In the genomic region with DNA sequence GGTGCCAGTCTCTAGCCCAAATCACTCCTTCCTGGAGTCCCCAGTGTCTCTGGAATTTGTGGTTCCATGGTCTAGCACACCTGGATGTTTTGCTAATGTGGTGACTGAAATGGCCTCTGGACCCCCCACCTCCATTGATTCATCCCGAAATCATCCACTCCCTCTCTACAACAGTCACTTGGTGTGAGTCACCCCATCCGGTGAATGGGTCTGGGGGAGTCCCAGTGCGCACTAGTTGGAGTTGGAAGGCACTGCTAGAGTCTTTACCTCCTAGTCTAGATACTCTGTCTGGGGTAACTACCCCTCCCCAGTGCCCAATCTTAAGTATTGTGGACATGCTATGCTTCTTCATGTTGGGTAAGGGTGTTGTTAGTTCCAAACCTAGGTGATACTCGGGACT, we compare ENCODE assay signal across 7 mouse cellular contexts. TPM values are rescaled to one million over a fixed set of nuclear protein-coding genes. Genes with fewer than 3 reads are reported as not detected.
A peak's percentile ranks its signal among the peaks of the same experiment; 100 is the strongest.
DNase-seq lines count a peak whose midpoint lies in the region; ATAC-seq and TF ChIP-seq lines count a peak whose summit lies in the region.

No protein-coding gene starts in this region.

- H3K36me3 ChIP-seq in lung, embryonic 14.5 days (ENCODE audit: insufficient read depth): peaks cover 28% of the 10 kb centered on the region
- peaks cover 5% of the 10 kb centered on the region for H3K36me3 ChIP-seq in embryonic facial prominence, embryonic 15.5 days
- peaks cover 6% of the 10 kb centered on the region for H3K36me3 ChIP-seq in intestine, postnatal 0 days (ENCODE audit: control insufficient read depth, insufficient read depth)
- H3K36me3 ChIP-seq in neural tube, embryonic 15.5 days: no peaks in the 10 kb centered on the region

- H3K27ac ChIP-seq in lung, embryonic 14.5 days (ENCODE audit: low read depth): peak overlapping the region; percentile 75; the same call in 1 of the 2 replicates
- no peak overlapping the region for H3K27ac ChIP-seq in embryonic facial prominence, embryonic 15.5 days (replicated peaks)
- H3K27ac ChIP-seq in intestine, postnatal 0 days (ENCODE audit: low read depth, low read length): 0 out of 2 replicates have a peak overlapping the region, but pooled peaks have one; percentile 35
- no peak overlapping the region for H3K27ac ChIP-seq in neural tube, embryonic 15.5 days (replicated peaks)

- no peak for TF ChIP-seq CTCF in lung, embryonic 14.5 days (IDR thresholded peaks at IDR 0.05; ENCODE audit: low read depth)
- TF ChIP-seq CTCF in intestine, postnatal 0 days (IDR thresholded peaks at IDR 0.05; ENCODE audit: low read depth): no peak

- no peaks in the 10 kb centered on the region for H3K27me3 ChIP-seq in lung, embryonic 14.5 days (ENCODE audit: insufficient read depth, low read length)
- no peaks in the 10 kb centered on the region for H3K27me3 ChIP-seq in embryonic facial prominence, embryonic 15.5 days
- H3K27me3 ChIP-seq in intestine, postnatal 0 days (replicated peaks; ENCODE audit: control insufficient read depth, insufficient read depth, low read length): no peaks in the 10 kb centered on the region
- H3K27me3 ChIP-seq in neural tube, embryonic 15.5 days (replicated peaks): no peaks in the 10 kb centered on the region

- DNase-seq in lung, embryonic 14.5 days: no peak
- DNase-seq in lung, postnatal 14 days: no peak
- DNase-seq in layer of hippocampus, adult 9-11 months: no peak
- DNase-seq in ovary, postnatal 14 days (ENCODE audit: low spot score): no peak

- H3K4me3 ChIP-seq in lung, embryonic 14.5 days (ENCODE audit: low read depth, low read length): peak overlapping the region; percentile 64
- H3K4me3 ChIP-seq in embryonic facial prominence, embryonic 15.5 days (replicated peaks): peak overlapping the region; percentile 70
- H3K4me3 ChIP-seq in intestine, postnatal 0 days (ENCODE audit: low read depth, low read length): peak overlapping the region; percentile 64
- peak overlapping the region; percentile 48 for H3K4me3 ChIP-seq in neural tube, embryonic 15.5 days (replicated peaks)

- H3K9ac ChIP-seq in lung, embryonic 14.5 days: peak overlapping the region; percentile 78
- peak overlapping the region; percentile 67 for H3K9ac ChIP-seq in embryonic facial prominence, embryonic 15.5 days
- H3K9ac ChIP-seq in intestine, postnatal 0 days (ENCODE audit: low read depth, low read length): peak overlapping the region; percentile 60
- peak overlapping the region; percentile 51 for H3K9ac ChIP-seq in neural tube, embryonic 15.5 days (replicated peaks)

- H3K4me1 ChIP-seq in lung, embryonic 14.5 days (ENCODE audit: insufficient read depth): peaks cover 24% of the 10 kb centered on the region
- peaks cover 59% of the 10 kb centered on the region for H3K4me1 ChIP-seq in embryonic facial prominence, embryonic 15.5 days
- H3K4me1 ChIP-seq in intestine, postnatal 0 days (replicated peaks; ENCODE audit: control insufficient read depth, insufficient read depth, low read length): peaks cover 11% of the 10 kb centered on the region
- peaks cover 22% of the 10 kb centered on the region for H3K4me1 ChIP-seq in neural tube, embryonic 15.5 days

- H3K4me2 ChIP-seq in lung, embryonic 14.5 days: peak overlapping the region; percentile 82
- peak overlapping the region; percentile 85 for H3K4me2 ChIP-seq in embryonic facial prominence, embryonic 15.5 days (replicated peaks)
- H3K4me2 ChIP-seq in intestine, postnatal 0 days (replicated peaks; ENCODE audit: low read depth): peak overlapping the region; percentile 95
- H3K4me2 ChIP-seq in neural tube, embryonic 15.5 days: peak overlapping the region; percentile 98

- H3K9me3 ChIP-seq in lung, embryonic 14.5 days (ENCODE audit: low read depth, low read length): no peaks in the 10 kb centered on the region
- no peaks in the 10 kb centered on the region for H3K9me3 ChIP-seq in embryonic facial prominence, embryonic 15.5 days (replicated peaks)
- no peaks in the 10 kb centered on the region for H3K9me3 ChIP-seq in intestine, postnatal 0 days (ENCODE audit: control insufficient read depth)
- H3K9me3 ChIP-seq in neural tube, embryonic 15.5 days (replicated peaks): no peaks in the 10 kb centered on the region

- no peak for ATAC-seq in lung, embryonic 14.5 days (ENCODE audit: insufficient read depth)
- no peak for ATAC-seq in embryonic facial prominence, embryonic 15.5 days (ENCODE audit: insufficient number of reproducible peaks, low FRiP score, low TSS enrichment, low read depth)
- no peak for ATAC-seq in intestine, postnatal 0 days
- no peak for ATAC-seq in neural tube, embryonic 15.5 days (ENCODE audit: low FRiP score)

- 49% methylated on average over 4 of the region's 4 CpGs for WGBS in lung, embryonic 14.5 days
- WGBS in embryonic facial prominence, embryonic 15.5 days: 63% methylated on average over 4 of the region's 4 CpGs
- 56% methylated on average over 4 of the region's 4 CpGs for WGBS in intestine, postnatal 0 days
- 62% methylated on average over 4 of the region's 4 CpGs for WGBS in neural tube, embryonic 15.5 days

RNA-seq across cellular contexts. Expression of a gene that starts 2.1 kb away (rescaled TPM):
- polyA plus RNA-seq in lung, embryonic 14.5 days (2014; fragmentation: Nextera tagmentation; extraction: Ambion mirVana): 103 and 108 TPM in 2 replicates
- polyA plus RNA-seq in embryonic facial prominence, embryonic 15.5 days (2015; fragmentation: Nextera tagmentation; extraction: Ambion mirVana): 89.2 and 93.7 TPM in 2 replicates
- 75.1 and 82.9 TPM in 2 replicates for polyA plus RNA-seq in intestine, postnatal 0 days (2015; fragmentation: Nextera tagmentation; extraction: Ambion mirVana)
- 18.5 and 28.1 TPM in 2 replicates for polyA plus RNA-seq in neural tube, embryonic 15.5 days (2015; fragmentation: Nextera tagmentation; extraction: Ambion mirVana)

RNA-seq across cellular contexts. Expression of a gene that starts 23.9 kb away (rescaled TPM):
- polyA plus RNA-seq in lung, embryonic 14.5 days (2014; fragmentation: Nextera tagmentation; extraction: Ambion mirVana): 100 and 110 TPM in 2 replicates
- polyA plus RNA-seq in embryonic facial prominence, embryonic 15.5 days (2015; fragmentation: Nextera tagmentation; extraction: Ambion mirVana): 197 and 208 TPM in 2 replicates
- 283 and 284 TPM in 2 replicates for polyA plus RNA-seq in intestine, postnatal 0 days (2015; fragmentation: Nextera tagmentation; extraction: Ambion mirVana)
- polyA plus RNA-seq in neural tube, embryonic 15.5 days (2015; fragmentation: Nextera tagmentation; extraction: Ambion mirVana): 174 and 188 TPM in 2 replicates

RNA-seq across cellular contexts. Expression of a gene that starts 33.7 kb away (rescaled TPM):
- 1.2 and 1.5 TPM in 2 replicates for polyA plus RNA-seq in lung, embryonic 14.5 days (2014; fragmentation: Nextera tagmentation; extraction: Ambion mirVana)
- 1.7 and 1.9 TPM in 2 replicates for polyA plus RNA-seq in embryonic facial prominence, embryonic 15.5 days (2015; fragmentation: Nextera tagmentation; extraction: Ambion mirVana)
- 6.8 and 6.9 TPM in 2 replicates for polyA plus RNA-seq in intestine, postnatal 0 days (2015; fragmentation: Nextera tagmentation; extraction: Ambion mirVana)
- 11.6 TPM in 2 replicates for polyA plus RNA-seq in neural tube, embryonic 15.5 days (2015; fragmentation: Nextera tagmentation; extraction: Ambion mirVana)

RNA-seq across cellular contexts. Expression of a gene that starts 50.3 kb away (rescaled TPM):
- 0.46 and 0.47 TPM in 2 replicates for polyA plus RNA-seq in lung, embryonic 14.5 days (2014; fragmentation: Nextera tagmentation; extraction: Ambion mirVana)
- polyA plus RNA-seq in embryonic facial prominence, embryonic 15.5 days (2015; fragmentation: Nextera tagmentation; extraction: Ambion mirVana): 1.1 and 1.5 TPM in 2 replicates
- polyA plus RNA-seq in intestine, postnatal 0 days (2015; fragmentation: Nextera tagmentation; extraction: Ambion mirVana): 0.17 and 0.30 TPM in 2 replicates
- 2.4 and 3.7 TPM in 2 replicates for polyA plus RNA-seq in neural tube, embryonic 15.5 days (2015; fragmentation: Nextera tagmentation; extraction: Ambion mirVana)

Comparison
In these comparisons a context has a peak if more than half of its experiments do, and no peak if none do; other contexts are left out.
1. H3K27ac ChIP-seq: peak in lung, embryonic 14.5 days (single experiment) and intestine, postnatal 0 days (single experiment); none in embryonic facial prominence, embryonic 15.5 days (single experiment) and neural tube, embryonic 15.5 days (single experiment).
2. Peak in every context shown above with its lines, with median percentiles within 50 percentile points of each other: H3K4me2 ChIP-seq, H3K4me3 ChIP-seq and H3K9ac ChIP-seq.